Mouse (Mus musculus): ENCODE data around the gene Sh3yl1.
A peak's percentile ranks its signal among the peaks of the same experiment; 100 is the strongest.

The Sh3yl1 gene

DNA sequence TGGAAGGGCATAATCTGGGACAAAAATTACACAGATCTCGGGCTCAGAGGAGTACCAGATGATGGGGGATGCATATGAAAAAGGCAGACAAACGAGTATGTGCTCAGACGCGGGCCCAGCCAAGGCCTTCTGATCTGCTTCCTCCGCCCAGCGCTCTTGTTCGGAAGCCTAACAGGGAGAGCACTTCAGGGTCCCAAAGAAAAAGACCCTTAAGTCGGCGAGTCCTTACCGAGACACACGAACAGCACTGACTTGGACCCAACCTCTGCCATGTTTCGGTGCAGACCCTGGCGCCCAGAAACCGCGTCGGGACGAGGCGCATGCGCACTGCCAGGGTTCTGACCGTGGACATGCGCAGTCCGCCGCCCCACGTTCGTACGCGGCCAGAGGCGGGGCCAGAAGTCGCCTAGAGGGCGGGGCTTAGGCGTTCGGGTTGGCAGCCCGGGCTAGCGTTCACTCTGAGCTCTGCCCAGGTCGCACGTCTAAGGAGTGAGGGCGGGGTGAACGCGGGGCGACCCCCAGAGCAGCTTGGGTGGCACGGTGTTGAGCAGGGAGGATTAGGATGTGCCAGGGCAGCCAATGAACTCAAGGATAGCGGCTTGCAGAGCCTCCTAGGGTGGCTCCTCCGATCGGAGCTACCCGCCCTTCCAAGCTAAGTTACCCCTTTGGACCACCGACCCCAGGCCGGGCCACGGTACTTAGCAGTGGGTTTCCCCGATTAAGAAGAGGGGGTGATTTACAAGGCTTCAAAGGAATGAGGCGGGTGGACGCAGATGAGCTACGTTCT is at the start of gene Sh3yl1, which contains the start of gene Acp1:
Gene Sh3yl1, plus strand, starts transcription at position 408 of the 787 bp plus-strand sequence.
Gene Acp1, minus strand, starts transcription at position 329 of the 787 bp plus-strand sequence.
- peak; percentile 98 for DNase-seq

DNA sequence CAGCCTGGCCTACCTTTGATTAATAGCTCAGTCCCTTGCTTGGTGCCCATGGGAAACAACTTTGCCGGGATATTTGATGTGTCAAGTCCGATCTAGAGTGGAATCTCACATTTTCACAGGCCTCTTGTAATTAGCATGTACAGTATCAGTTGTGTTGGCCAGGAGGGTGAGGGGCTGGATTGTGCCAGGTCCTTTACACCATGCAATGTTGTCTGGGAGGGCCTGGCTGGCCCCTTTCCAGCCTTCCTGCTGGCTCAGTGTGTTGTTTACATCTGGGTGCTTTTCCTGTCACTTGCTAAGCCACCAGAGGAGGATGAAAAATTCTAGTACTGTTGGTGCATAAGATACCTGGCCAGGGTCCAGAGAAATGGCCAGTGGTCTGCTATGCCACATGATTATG is 47.1 kb upstream of the Sh3yl1 start:
- DNase-seq, result peak; percentile 12

DNA sequence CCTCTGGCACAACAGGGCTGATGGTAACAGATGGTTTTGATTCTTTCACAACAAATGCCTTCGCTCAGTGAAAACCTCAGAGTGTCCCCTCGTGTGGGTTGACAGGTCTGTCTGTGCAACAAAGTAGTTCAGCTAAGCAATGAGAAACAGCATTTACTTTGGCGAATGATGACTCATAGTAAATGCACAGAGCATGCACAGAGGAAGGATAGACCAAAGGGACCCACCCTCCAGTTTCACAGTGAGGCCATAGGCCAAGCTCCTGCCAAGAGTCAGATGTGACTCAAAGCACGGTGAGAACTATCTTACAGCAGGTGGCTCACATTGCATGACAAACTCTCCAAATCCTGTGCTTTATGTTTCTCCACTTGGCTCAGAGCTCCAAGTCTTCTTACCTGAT is 45.7 kb upstream of the Sh3yl1 start:
- DNase-seq, result no peak

- peak; percentile 34 for DNase-seq
Observed at GRCm38 (mm10) chr12:30879447-30879846, 32.0 kb upstream of the Sh3yl1 start.

DNA sequence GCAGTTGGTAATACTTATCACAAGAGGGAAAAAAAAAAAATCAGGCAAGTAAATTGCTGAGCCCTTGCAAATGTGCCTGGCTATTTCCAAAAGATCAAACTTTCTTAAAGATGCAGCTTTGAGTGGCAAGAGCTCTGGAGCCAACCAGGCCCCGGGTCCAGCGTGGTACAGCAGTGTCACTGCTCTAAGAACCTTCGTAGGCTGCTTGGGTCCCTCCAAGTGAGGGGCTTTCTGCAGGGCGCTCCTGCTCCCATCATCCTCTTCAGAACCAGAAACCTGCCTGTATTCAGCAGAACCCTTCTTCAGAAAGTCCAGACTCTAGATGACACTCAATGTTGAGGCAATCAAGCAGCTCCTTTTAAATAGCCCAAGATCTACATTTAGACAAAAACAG is 27.9 kb upstream of the Sh3yl1 start:
- no peak for DNase-seq

GRCm38 (mm10) chr12:30883986-30884621 is 27.4 kb upstream of the Sh3yl1 start, which contains the start of gene Alkal2:
Gene Alkal2 (plus strand): TSS chr12:30884322.
- peak; percentile 45 for DNase-seq

- DNase-seq, result peak; percentile 18
Observed at GRCm38 (mm10) chr12:30884622-30885230, 26.7 kb upstream of the Sh3yl1 start.

DNA sequence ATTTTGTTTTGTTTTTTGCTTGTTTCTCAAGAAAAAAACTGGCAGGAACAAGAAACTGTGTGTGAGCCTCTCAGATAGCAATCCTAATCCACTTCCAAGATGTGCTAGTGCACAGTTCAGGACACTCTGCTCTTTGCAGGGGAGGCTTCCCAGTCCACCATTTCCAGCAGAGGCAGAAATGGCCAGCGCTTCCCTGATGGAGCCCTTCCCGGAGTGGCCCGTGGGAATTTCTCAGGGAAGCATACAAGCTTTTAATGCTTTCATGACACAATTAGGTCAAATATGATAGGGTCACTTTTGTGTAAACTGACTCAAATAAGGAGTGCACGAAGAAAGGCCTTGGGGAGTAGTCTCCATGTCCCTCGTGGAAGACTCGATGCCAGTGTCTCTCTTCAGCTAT is 25.6 kb upstream of the Sh3yl1 start:
- DNase-seq, result no peak

DNA sequence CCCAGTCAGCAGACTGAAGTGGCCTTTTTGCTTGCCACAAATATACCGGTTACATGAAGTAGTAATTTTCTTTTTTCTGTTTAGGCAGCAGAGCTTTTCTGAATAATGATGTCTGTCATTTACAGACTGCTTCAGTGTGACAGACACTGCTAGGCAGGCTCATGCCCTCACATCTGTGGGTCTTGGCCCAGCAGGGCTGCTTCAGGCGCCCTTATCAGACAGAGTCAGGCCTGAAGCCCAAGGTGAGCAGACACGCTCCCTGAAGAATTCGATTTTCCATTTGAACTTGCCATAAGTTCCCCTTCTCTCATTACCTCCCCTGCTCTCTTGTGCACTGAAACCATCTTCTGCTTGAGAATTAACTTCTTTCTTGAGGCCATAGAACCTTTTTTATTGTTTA is 23.5 kb upstream of the Sh3yl1 start:
- DNase-seq, result no peak

GRCm38 (mm10) chr12:30890067-30890466 is 21.4 kb upstream of the Sh3yl1 start:
- peak; percentile 85 for DNase-seq

DNA sequence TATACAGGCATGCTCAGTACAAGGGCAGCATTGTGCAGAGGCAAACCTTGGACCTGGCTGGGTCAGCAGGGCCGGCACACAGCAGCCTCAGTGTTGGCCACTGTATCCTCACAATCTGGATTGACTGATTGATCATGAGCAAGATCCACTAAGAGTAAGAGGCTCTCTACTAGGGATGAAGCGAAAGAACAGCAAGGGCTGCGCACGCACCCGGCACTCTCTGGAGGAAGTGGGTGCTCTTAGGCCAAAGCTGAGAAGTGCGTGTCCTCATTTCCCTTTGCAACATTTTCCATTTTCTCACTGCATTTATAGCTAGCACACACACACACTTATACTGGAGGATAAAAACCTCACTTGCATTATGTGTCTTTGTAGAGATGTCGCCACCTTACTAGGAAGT is 20.0 kb upstream of the Sh3yl1 start:
- DNase-seq, result no peak

- DNase-seq, result no peak
Observed at GRCm38 (mm10) chr12:30897039-30897438, 14.4 kb upstream of the Sh3yl1 start.

- DNase-seq, result no peak
Observed at GRCm38 (mm10) chr12:30908658-30909057, 2.8 kb upstream of the Sh3yl1 start.

DNA sequence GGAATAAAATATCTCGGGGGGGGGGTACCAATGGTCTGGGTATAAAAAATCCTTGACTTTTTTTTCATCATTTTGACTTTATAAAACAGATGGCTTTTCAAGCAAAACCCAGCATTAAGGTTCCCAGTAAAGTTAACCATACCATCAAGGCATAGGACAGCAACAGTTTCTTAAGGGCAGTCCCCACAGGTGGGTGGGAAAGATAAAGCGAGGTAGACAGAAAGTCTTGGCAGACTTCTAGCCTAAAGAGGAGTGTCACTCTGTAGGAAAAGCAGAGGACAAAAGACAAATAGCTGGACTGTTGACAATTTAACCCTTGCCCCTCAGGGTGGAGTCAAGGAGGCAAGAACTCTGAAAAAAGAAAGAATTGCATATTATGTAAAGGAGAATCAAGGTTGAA is 1.6 kb upstream of the Sh3yl1 start:
- no peak for DNase-seq

GRCm38 (mm10) chr12:30910860-30911259 is 608 bp upstream of the Sh3yl1 start:
- no peak for DNase-seq

- peak; percentile 79 for DNase-seq
Observed at GRCm38 (mm10) chr12:30912048-30912381, 547 bp downstream of the Sh3yl1 start.

DNA sequence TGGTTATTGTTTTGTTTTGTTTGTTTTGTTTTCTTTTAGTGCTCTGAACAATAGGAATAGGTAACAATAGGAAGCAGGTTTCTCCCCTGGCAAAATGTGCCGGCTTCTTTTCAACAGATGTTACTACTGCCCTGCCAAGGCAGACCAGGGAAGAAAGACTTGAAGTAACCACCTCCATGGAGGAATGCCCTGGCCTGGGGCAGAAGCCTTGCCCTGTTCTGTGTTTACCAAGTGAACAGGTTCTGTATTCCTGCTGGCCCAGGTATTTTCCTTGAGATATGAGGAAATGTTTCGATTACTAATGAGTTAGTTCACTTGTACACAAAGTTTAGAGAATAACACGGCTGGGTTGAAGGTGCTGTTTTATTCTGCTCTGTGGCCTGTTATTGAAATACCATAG is 1.4 kb downstream of the Sh3yl1 start:
- DNase-seq, result peak; percentile 18

- no peak for DNase-seq
Observed at GRCm38 (mm10) chr12:30922401-30922800, 10.9 kb downstream of the Sh3yl1 start.

GRCm38 (mm10) chr12:30928182-30928581 is 16.7 kb downstream of the Sh3yl1 start:
- no peak for DNase-seq

GRCm38 (mm10) chr12:30933299-30933698 is 21.8 kb downstream of the Sh3yl1 start:
- no peak for DNase-seq

DNA sequence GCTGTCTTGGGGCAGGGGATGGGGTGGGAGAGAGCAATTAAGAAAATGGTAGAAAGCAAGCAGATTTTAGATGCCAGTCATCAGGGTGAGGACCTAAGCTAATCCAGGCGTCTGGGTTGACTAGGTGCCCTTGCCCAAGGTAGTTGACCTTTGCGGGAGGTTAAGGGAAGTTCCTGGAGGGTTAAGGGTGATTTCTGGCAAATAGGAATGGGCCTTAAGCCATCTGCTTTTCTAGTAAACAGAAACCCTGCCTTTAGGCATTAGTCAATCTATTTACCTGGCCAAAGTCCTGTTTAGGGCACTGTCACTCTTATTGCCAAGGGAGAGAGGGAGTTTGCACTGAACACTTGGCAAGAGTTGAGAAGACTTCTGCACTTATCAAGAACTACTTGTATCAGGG is 25.4 kb downstream of the Sh3yl1 start:
- DNase-seq, result no peak

DNA sequence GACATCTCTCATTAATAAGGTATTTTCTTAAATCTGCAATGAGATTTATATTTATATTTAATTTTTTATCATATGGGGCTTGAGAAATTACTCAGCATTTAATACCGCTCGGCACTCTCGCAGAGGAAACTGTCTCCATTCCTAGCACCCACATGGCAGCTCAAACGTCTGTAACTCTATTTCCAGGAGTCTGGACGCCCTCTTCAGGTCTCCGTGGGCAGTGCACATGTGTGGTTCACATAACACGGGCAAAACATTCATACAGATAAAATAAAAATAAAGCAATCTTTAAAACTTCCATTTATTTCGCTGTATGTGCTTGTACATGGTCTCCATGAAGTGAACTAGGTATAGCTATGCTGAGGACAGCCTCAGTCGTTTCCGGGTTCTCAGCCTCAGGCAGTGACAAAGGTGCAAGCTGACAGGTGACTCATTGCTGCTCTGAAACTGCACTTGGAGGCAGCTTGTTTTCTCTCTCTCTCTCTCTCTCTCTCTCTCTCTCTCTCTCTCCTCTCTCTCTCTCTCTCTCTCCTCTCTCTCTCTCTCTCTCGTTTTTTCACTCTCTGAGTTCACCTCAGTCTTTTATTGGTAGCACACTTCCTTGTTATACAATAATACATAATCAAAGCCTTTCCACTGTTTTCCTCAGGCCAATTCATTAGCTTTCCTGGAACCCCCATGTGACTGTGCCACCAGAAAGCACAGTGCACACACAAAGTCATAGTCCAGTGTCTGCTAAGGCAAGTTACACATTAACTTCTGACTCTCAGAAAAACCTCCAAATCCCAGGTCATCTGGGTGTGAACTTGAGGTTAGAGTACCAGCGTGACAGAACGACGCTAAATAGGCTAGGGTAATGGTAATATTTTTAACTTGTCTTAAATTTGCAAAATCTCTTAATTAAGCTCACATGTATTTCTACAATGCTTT is 31.9 kb downstream of the Sh3yl1 start:
- peak; percentile 27 for DNase-seq

DNA sequence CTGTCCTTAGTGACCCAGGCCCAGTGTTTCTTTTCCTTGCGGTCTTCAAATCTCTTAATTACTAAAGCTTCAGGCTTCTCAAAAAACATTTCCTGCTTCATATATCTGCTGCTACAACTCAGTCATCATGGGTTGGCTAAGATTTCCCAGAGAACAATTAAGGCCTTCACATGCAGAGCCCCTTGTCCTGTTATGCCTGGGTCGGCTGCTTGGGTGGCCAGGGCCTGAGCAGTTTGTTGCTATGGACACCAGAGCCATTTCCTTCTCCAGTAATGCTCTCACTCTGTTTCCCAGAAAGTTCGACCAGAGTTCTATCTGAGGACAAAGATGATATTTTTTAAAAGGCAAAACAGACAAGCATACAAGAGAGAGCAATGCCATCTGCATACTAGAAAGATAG is 32.7 kb downstream of the Sh3yl1 start:
- DNase-seq, result no peak
